Mouse (Mus musculus) kidney, adult 18-20 months (tissue): ENCODE data around the gene Olfr1065.
"Not testable (repeated sequence)": the region's sequence is repeated elsewhere in the genome, so short reads cannot be mapped to it uniquely, and the experiment has no call there.

ENCODE experiments used
- DNase-seq: peaks from one replicate; pipeline ENCODE4 v3.0.0; 2021

The Olfr1065 gene

GRCm38 (mm10) chr2:86450491-86450890, at the start of gene Olfr1065:
Olfr1065 (minus strand) TSS chr2:86450591.
- not testable (repeated sequence) for DNase-seq

- no peak for DNase-seq
These were observed 36.9 kb upstream of the Olfr1065 start, which contains the start of gene Olfr228 for GRCm38 (mm10) chr2:86487286-86487685. Olfr228 (minus strand) TSS chr2:86487386.

GRCm38 (mm10) chr2:86464442-86465109, 14.2 kb upstream of the Olfr1065 start:
- DNase-seq: peak; percentile 57

- no peak for DNase-seq
These were observed 10.0 kb upstream of the Olfr1065 start for GRCm38 (mm10) chr2:86460434-86460833.

DNA sequence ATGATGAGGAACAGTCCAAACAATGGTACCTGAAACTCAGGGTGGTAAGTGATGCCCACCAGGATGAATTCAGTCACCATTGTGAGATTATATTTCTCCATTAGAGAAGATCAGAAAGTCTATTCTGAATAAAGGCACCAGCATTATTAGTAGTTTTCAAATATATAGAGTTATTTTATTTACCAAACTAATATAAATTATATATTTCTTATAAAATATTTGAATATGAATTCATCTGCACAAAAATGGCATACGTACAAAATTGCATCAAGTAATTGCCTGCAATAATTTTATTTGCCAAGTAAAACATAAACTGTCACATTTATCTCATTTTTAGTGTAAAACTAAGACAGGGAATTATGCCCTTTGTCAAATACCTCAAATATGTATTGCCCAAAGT, 5.8 kb upstream of the Olfr1065 start, which contains the start of gene Olfr1066:
Gene Olfr1066 (minus strand): TSS at position 101 of the 400 bp plus-strand sequence.
- DNase-seq: no peak

GRCm38 (mm10) chr2:86442101-86442500, 8.3 kb downstream of the Olfr1065 start:
- DNase-seq: not testable (repeated sequence)

- not testable (repeated sequence) for DNase-seq
These were observed 21.9 kb downstream of the Olfr1065 start for GRCm38 (mm10) chr2:86428511-86428910.

GRCm38 (mm10) chr2:86426649-86427048, 23.7 kb downstream of the Olfr1065 start, which contains the start of gene Olfr1062:
Olfr1062 (minus strand) TSS chr2:86426749.
- not testable (repeated sequence) for DNase-seq

DNA sequence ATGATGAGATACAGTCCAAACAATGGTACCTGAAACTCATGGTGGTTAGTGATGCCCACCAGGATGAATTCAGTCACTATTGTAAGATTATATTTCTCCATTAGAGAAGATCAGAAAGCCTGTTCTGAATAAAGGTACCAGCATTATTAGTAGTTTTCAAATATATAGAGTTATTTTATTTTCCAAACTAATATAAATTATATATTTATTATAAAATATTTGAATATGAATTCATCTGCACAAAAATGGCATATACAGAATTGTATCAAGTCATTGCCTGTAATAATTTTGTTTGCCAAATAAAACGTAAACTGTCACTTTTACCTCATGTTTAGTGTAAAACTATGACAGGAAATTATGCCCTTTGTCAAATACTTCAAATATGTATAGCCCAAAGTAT, 36.4 kb downstream of the Olfr1065 start, which contains the start of gene Olfr1061:
Gene Olfr1061 (minus strand): TSS at position 101 of the 400 bp plus-strand sequence.
- no peak for DNase-seq

GRCm38 (mm10) chr2:86395114-86395513, 55.3 kb downstream of the Olfr1065 start:
- DNase-seq: no peak
